Mouse (Mus musculus): ENCODE results near the gene Acox3. TPM values are rescaled to one million over a fixed set of nuclear protein-coding genes. Genes with fewer than 3 reads are reported as not detected.

The Acox3 gene
- polyA plus RNA-seq, 1 experiment from 2014 or later, result 16.1 TPM

Other genes starting within 250 kb of the Acox3 start
- gene Hmx1, start 193.9 kb upstream of the Acox3 start, polyA plus RNA-seq (2015; fragmentation: Nextera tagmentation; extraction: Ambion mirVana), result not detected in 2 replicates
- gene Cpz, start 57.3 kb upstream of the Acox3 start, polyA plus RNA-seq (2015; fragmentation: Nextera tagmentation; extraction: Ambion mirVana), result 13.6 and 14.0 TPM in 2 replicates
- gene Trmt44, start 8.0 kb upstream of the Acox3 start, polyA plus RNA-seq (2015; fragmentation: Nextera tagmentation; extraction: Ambion mirVana), result 9.3 and 9.4 TPM in 2 replicates
- 53.5 and 58.1 TPM in 2 replicates for gene Htra3, start 96.7 kb downstream of the Acox3 start, polyA plus RNA-seq (2015; fragmentation: Nextera tagmentation; extraction: Ambion mirVana)
- 18.4 and 20.5 TPM in 2 replicates for gene Sh3tc1, start 156.9 kb downstream of the Acox3 start, polyA plus RNA-seq (2015; fragmentation: Nextera tagmentation; extraction: Ambion mirVana)
- 5.4 and 5.7 TPM in 2 replicates for gene Ablim2, start 174.8 kb downstream of the Acox3 start, polyA plus RNA-seq (2015; fragmentation: Nextera tagmentation; extraction: Ambion mirVana)

Data from intestine, embryonic 16.5 days (tissue).